Mouse (Mus musculus) limb, embryonic 14.5 days (tissue): ENCODE data around the gene Gria1. TPM values are rescaled to one million over a fixed set of nuclear protein-coding genes. Genes with fewer than 3 reads are reported as not detected.

Source experiments
- ATAC-seq: fragments of 200-750 bp; cut with Nextera tagmentation; 2 replicates; pipeline ENCODE4 v1.8.0; 2017; ENCODE audit warnings: low read depth, moderate number of reproducible peaks, moderate TSS enrichment; ENCODE audit not compliant: low FRiP score
- DNase-seq: peaks from one replicate; pipeline ENCODE4 v3.0.0-alpha.2; 2015; ENCODE audit warnings: low spot score
- H3K27ac ChIP-seq: fragments of 300-500 bp; sonication (generic); replicated peaks from 2 replicates; pipeline ENCODE4 v1.5.1; 2014; ENCODE audit warnings: low read depth, mild to moderate bottlenecking, low read length, moderate library complexity, mixed read lengths
- H3K27me3 ChIP-seq: fragments of 300-500 bp; sonication (generic); 2 replicates; pipeline ENCODE4 v1.6.1; 2014; ENCODE audit warnings: low read length, mixed read lengths; ENCODE audit not compliant: control insufficient read depth, insufficient read depth
- H3K36me3 ChIP-seq: fragments of 300-500 bp; sonication (generic); 2 replicates; pipeline ENCODE4 v1.6.1; 2014; ENCODE audit warnings: mild to moderate bottlenecking, low read length, moderate library complexity, mixed read lengths; ENCODE audit not compliant: control insufficient read depth, insufficient read depth
- H3K4me1 ChIP-seq: fragments of 300-500 bp; sonication (generic); 2 replicates; pipeline ENCODE4 v1.6.1; 2014; ENCODE audit warnings: antibody characterized with exemption, low read length, mixed read lengths; ENCODE audit not compliant: control insufficient read depth, insufficient read depth
- H3K4me2 ChIP-seq: fragments of 300-500 bp; sonication (generic); replicated peaks from 2 replicates; pipeline ENCODE4 v1.6.1; 2014; ENCODE audit warnings: low read depth, mild to moderate bottlenecking, low read length, moderate library complexity; ENCODE audit not compliant: severe bottlenecking
- H3K4me3 ChIP-seq: fragments of 300-500 bp; sonication (generic); replicated peaks from 2 replicates; pipeline ENCODE4 v1.5.1; 2014; ENCODE audit warnings: low read length
- H3K9ac ChIP-seq: fragments of 300-500 bp; sonication (generic); 2 replicates; pipeline ENCODE4 v1.6.1; 2014; ENCODE audit warnings: mild to moderate bottlenecking, low read depth, low read length, moderate library complexity; ENCODE audit not compliant: severe bottlenecking
- H3K9me3 ChIP-seq: fragments of 300-500 bp; sonication (generic); 2 replicates; pipeline ENCODE4 v1.6.1; 2016; ENCODE audit warnings: low read length; ENCODE audit not compliant: control insufficient read depth
- POLR2A ChIP-seq: fragments of 200-500 bp; IDR thresholded peaks from 2 replicates; pipeline ENCODE4 v1.8.0; 2012; ENCODE audit warnings: inconsistent platforms, mild to moderate bottlenecking, moderate library complexity, borderline replicate concordance; ENCODE audit not compliant: insufficient read depth, insufficient read length; ENCODE audit errors: extremely low read depth
- WGBS: fragments of 180-500 bp; shearing (Covaris S2); extraction: QIAGEN DNeasy Blood & Tissue Kit; methylation state at CpG from one replicate; pipeline ENCODE4 v1.1.7; 2014; 5-methylcytosine and 5-hydroxymethylcytosine counted together
- polyA plus RNA-seq, 2 experiments: library from polyadenylated mRNA; depleted of rRNA in 1 of 2; stranded (reverse) in 1 of 2; unstranded in 1 of 2; fragments of >200 nt; fragmentation: Nextera tagmentation in 1 of 2; extraction: Ambion mirVana in 1 of 2; gene quantifications; 2 replicates each; pipeline versions ENCODE4 v1.2.1 to v1.2.3; 2012 to 2014

The Gria1 gene
- polyA plus RNA-seq, 2 experiments, result 1.7 to 2.2 TPM

DNA sequence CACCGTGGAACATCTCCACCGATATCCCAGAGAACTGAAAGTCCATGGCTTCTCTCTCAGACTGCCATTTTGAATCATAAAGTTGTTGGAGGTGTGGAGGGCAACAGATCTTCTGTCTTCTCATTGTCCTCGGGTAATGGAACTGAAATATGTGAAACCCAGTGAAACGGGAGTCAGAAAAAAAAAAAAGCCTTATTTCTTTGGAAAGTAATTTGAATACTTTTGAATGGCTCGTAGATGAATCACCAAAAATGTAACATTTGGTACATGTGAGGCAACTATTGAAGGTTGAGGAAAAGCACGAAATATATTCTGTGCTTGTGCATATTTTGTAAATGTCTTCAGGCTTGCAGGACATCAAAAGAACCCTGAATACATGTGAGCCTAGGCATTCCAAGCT, 151.7 kb downstream of the Gria1 start:
- H3K27me3 ChIP-seq, result no peaks in the 10 kb centered on the region
- no peak overlapping the region for H3K4me2 ChIP-seq
- H3K4me1 ChIP-seq, result no peaks in the 10 kb centered on the region
- no peaks in the 10 kb centered on the region; the same call in 1 of the 2 replicates for H3K9me3 ChIP-seq
- ATAC-seq (no peak), DNase-seq (no peak)
- no peak overlapping the region for H3K27ac ChIP-seq
- H3K4me3 ChIP-seq, result no peak overlapping the region
- TF ChIP-seq POLR2A, result no peak
- H3K9ac ChIP-seq, result no peak overlapping the region
- H3K36me3 ChIP-seq, result no peaks in the 10 kb centered on the region
- 90% methylated on average over 6 of the region's 6 CpGs for WGBS

DNA sequence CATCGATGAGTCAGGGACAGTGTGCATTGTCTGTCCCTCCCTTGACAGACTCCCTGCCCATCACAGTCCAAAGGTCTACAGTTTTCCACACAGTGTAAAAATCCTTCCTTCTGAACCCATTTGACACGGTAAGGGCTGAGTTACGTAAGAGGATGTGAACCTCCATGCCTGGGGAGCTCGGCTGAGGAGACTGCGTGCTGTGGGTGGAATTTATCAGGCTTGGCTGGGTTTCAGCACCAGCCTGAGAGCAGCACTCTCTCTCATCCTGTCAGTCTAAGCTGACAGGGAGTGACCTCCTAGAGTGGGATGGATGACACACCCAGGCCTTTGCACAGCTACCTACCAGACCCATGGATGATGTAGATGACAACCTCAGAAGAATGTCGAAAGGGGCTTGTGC, 158.9 kb downstream of the Gria1 start:
- no peak for ATAC-seq
- no peak for TF ChIP-seq POLR2A

DNA sequence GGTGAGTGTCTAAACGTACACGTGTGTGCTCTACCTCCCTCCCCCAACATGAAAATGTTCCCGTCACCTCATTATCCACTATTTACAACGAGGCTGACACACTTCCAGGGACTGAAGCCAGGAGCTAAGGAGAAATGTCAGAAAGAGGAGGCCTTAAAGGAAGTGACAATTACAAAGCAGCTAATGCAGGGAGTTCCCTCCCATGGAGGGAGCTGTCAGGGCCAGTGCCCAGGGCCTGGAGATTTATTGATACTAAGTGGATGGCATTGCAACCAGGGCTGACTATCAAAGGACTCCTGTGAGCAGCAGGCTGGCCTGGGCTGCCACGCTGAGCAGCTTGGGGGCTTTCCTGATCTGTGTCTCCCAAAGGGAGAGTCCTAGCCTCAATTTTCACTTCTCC, 163.0 kb downstream of the Gria1 start:
- H3K36me3 ChIP-seq, result no peaks in the 10 kb centered on the region
- H3K27ac ChIP-seq, result no peak overlapping the region
- ATAC-seq (no peak), DNase-seq (no peak)
- H3K4me2 ChIP-seq, result no peak overlapping the region
- 32% methylated on average over 5 of the region's 5 CpGs for WGBS
- no peaks in the 10 kb centered on the region for H3K9me3 ChIP-seq
- no peak for TF ChIP-seq POLR2A
- H3K4me1 ChIP-seq, result no peaks in the 10 kb centered on the region
- no peak overlapping the region for H3K9ac ChIP-seq
- H3K4me3 ChIP-seq, result no peak overlapping the region
- H3K27me3 ChIP-seq, result no peaks in the 10 kb centered on the region

More for the DNA sequence above, 158.9 kb downstream of the Gria1 start:
- Histone ChIP-seq H3K9me3 (no peaks in the 10 kb centered on the region), H3K27me3 (no peaks in the 10 kb centered on the region), H3K27ac (no peak overlapping the region), H3K36me3 (no peaks in the 10 kb centered on the region), H3K4me1 (no peaks in the 10 kb centered on the region), H3K4me3 (no peak overlapping the region), H3K4me2 (no peak overlapping the region), H3K9ac (no peak overlapping the region)
- DNase-seq, result no peak
- 85% methylated on average over 6 of the region's 6 CpGs for WGBS

DNA sequence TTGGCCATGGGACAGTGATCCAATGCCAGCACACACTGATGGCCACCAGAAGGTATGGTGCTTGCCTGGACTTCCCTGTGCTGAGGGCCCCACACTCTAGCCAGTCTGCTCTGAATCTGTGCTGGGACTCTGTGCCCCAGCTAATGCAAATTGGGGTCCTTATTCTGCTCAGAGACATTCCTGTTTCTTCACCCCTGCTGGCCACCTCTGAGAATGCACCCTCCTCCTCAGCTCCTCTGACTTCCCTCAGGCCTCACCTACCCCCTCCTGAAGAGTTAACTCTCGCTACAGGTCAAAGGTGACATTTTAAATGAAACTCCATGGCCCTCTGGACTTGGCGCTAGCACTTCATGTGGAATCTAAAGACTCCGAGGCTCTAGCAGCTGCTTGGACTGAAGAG, 165.4 kb downstream of the Gria1 start:
- Histone ChIP-seq H3K27ac (no peak overlapping the region), H3K4me2 (no peak overlapping the region), H3K4me1 (no peaks in the 10 kb centered on the region), H3K9ac (no peak overlapping the region), H3K9me3 (no peaks in the 10 kb centered on the region), H3K4me3 (no peak overlapping the region), H3K36me3 (no peaks in the 10 kb centered on the region), H3K27me3 (no peaks in the 10 kb centered on the region)
- WGBS, result 12% methylated on average over 3 of the region's 3 CpGs
- DNase-seq, result no peak
- TF ChIP-seq POLR2A, result no peak
- ATAC-seq, result no peak

DNA sequence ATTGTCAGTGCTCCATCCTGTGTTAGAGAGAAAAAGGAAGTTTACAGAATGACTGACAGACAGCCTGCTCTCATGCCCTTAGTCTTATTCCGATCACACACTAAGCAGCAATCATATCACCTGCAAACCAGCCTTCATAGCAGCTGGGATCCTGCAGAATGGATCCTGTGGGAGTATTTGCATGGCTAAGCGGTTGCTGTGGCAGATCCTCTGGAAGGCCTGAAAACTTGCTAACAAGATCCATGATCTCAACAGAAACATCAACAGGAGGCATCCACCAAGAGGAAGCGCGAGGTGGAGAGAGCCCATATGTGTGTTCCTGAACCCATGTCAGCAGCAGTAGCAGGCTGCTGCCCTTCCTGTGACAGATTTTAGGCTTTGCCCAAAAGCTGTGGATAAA, 173.0 kb downstream of the Gria1 start:
- no peak overlapping the region for H3K4me2 ChIP-seq
- H3K9me3 ChIP-seq, result no peaks in the 10 kb centered on the region
- ATAC-seq, result no peak
- WGBS, result 90% methylated on average over 4 of the region's 4 CpGs
- TF ChIP-seq POLR2A, result no peak
- no peak overlapping the region for H3K27ac ChIP-seq
- H3K9ac ChIP-seq, result no peak overlapping the region
- no peaks in the 10 kb centered on the region for H3K36me3 ChIP-seq
- DNase-seq, result no peak
- no peaks in the 10 kb centered on the region for H3K4me1 ChIP-seq
- H3K27me3 ChIP-seq, result no peaks in the 10 kb centered on the region
- H3K4me3 ChIP-seq, result no peak overlapping the region

DNA sequence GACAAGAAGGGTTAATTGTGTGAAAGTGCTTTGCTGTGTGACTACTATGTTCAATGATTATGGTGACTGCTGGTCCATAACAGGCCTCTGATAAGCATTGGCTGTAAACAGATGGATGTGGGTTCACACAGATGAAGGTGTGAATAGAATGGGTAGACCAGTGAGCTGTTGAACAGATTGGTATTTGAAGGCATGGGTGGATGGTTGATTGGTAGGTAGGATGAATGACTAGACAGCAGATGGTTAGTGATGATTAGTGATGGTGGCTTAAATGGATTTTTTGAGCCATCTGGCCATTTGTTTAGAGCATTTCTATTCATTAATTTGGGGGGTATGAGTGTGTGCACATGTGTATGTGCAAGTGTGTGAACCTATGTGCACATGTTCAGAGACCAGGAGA, 173.9 kb downstream of the Gria1 start:
- Histone ChIP-seq H3K9me3 (no peaks in the 10 kb centered on the region), H3K4me1 (no peaks in the 10 kb centered on the region), H3K4me3 (no peak overlapping the region), H3K36me3 (no peaks in the 10 kb centered on the region), H3K27me3 (no peaks in the 10 kb centered on the region), H3K9ac (no peak overlapping the region), H3K4me2 (no peak overlapping the region), H3K27ac (no peak overlapping the region)
- no peak for TF ChIP-seq POLR2A
- ATAC-seq, result no peak
- no peak for DNase-seq
